Mouse (Mus musculus): ENCODE measurements around the gene Plpp3. TPM values are rescaled to one million over a fixed set of nuclear protein-coding genes. Genes with fewer than 3 reads are reported as not detected.

The Plpp3 gene
- polyA plus RNA-seq, 1 experiment from 2014 or later = 73.5 TPM

DNA sequence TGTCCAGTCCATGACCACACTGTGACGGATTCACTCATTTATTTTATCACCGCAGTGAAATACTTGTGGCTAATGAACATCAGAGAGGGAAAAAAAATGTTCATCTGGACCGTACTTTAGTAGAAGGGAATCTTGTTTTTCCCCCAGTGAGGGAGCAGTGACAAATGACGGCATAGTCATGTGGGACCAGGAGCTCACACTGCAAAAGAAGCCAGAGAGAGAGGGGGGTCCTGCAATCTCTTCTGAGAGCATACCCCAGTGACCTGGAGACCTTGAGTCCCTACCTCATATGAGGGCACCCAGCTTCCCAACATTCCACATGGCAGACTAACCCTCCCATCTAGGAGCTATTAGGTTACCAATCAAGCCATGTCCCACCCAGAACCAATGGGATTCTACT, 116.3 kb downstream of the Plpp3 start:
- H3K27me3 ChIP-seq (ENCODE audit: control insufficient read depth, insufficient read depth, low read length) = no peaks in the 10 kb centered on the region
- H3K4me1 ChIP-seq (ENCODE audit: control insufficient read depth, insufficient read depth, low read length) = no peaks in the 10 kb centered on the region
- H3K4me2 ChIP-seq (ENCODE audit: low read depth, low read length) = no peak overlapping the region
- no peak overlapping the region for H3K9ac ChIP-seq (replicated peaks; ENCODE audit: low read length)
- H3K36me3 ChIP-seq (replicated peaks; ENCODE audit: control insufficient read depth, insufficient read depth, low read depth, low read length) = no peaks in the 10 kb centered on the region
- no peak overlapping the region for H3K4me3 ChIP-seq (ENCODE audit: low read depth, low read length)
- ATAC-seq (replicated peaks; ENCODE audit: insufficient number of reproducible peaks, low FRiP score, low TSS enrichment, low read depth) (no peak), DNase-seq (ENCODE audit: low spot score) (no peak)
- no peaks in the 10 kb centered on the region for H3K9me3 ChIP-seq (replicated peaks; ENCODE audit: control insufficient read depth, low read length)
- H3K27ac ChIP-seq (replicated peaks; ENCODE audit: low read depth, low read length) = no peak overlapping the region
- 91% methylated on average over 4 of the region's 4 CpGs for WGBS

DNA sequence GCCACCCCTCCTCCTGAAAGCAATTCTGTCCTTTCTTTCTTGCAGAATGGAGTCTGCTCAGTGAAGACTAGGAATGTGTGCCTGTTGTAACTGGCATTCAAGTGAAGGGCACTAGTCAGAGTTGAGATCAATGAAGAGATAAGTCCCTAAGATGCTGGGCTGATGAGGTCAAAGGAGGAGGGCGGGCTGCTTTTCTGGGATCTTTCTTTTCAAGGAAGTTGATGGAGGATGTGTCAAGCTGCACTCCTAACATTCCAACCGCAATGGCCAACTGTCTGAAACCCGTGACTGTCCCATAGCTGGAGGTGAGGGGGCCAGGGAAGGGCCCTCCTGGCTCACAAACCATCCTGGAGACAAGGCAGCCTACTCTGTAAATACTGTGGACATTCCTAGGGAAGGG, 118.5 kb downstream of the Plpp3 start:
- Histone ChIP-seq H3K4me3 (ENCODE audit: low read depth, low read length) (no peak overlapping the region), H3K9me3 (replicated peaks; ENCODE audit: control insufficient read depth, low read length) (no peaks in the 10 kb centered on the region), H3K4me1 (ENCODE audit: control insufficient read depth, insufficient read depth, low read length) (no peaks in the 10 kb centered on the region), H3K9ac (replicated peaks; ENCODE audit: low read length) (no peak overlapping the region), H3K27me3 (ENCODE audit: control insufficient read depth, insufficient read depth, low read length) (no peaks in the 10 kb centered on the region), H3K4me2 (ENCODE audit: low read depth, low read length) (no peak overlapping the region), H3K36me3 (replicated peaks; ENCODE audit: control insufficient read depth, insufficient read depth, low read depth, low read length) (no peaks in the 10 kb centered on the region), H3K27ac (replicated peaks; ENCODE audit: low read depth, low read length) (no peak overlapping the region)
- 52% methylated on average over 3 of the region's 3 CpGs for WGBS
- no peak for ATAC-seq (replicated peaks; ENCODE audit: insufficient number of reproducible peaks, low FRiP score, low TSS enrichment, low read depth)
- DNase-seq (ENCODE audit: low spot score) = no peak

DNA sequence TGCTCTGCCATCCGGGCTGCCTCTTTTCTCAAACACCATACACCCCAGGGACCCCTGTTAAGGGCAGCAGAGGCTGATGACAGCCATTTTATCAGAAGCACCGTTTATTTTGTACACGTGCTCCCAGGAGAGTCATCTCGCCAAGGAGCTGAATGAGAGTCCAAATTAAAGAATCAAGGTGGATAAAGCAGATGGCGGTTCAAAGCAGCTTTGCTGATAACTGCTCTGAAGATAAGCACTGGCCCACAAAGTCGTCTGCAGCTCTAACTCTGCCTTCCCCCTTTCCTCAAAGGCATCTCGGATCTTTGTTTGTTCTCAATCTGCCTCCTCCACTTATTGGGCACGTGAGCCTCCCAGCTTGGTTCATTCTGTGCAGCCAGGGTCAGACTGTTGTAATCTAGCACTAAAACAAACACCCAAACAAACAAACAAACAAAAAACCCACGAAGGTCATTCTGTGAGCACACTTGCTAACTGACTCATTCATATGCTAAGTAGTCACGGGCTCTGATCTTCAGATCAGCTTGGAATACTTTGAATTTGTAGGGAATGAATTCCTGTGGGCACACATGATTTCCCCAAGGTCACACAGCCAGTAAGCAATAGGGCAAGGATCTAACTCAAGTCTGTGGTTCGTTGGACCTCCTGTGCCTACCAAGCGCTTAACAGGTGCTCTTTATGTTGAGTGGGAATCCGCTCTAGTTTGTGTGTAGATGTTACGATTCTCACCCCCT, 119.1 kb downstream of the Plpp3 start:
- Histone ChIP-seq H3K9me3 (replicated peaks; ENCODE audit: control insufficient read depth, low read length) (no peaks in the 10 kb centered on the region), H3K4me2 (ENCODE audit: low read depth, low read length) (no peak overlapping the region), H3K4me1 (ENCODE audit: control insufficient read depth, insufficient read depth, low read length) (no peaks in the 10 kb centered on the region), H3K9ac (replicated peaks; ENCODE audit: low read length) (no peak overlapping the region), H3K4me3 (ENCODE audit: low read depth, low read length) (no peak overlapping the region), H3K36me3 (replicated peaks; ENCODE audit: control insufficient read depth, insufficient read depth, low read depth, low read length) (no peaks in the 10 kb centered on the region), H3K27ac (replicated peaks; ENCODE audit: low read depth, low read length) (no peak overlapping the region), H3K27me3 (ENCODE audit: control insufficient read depth, insufficient read depth, low read length) (no peaks in the 10 kb centered on the region)
- WGBS = 52% methylated on average over 14 of the region's 14 CpGs
- ATAC-seq (replicated peaks; ENCODE audit: insufficient number of reproducible peaks, low FRiP score, low TSS enrichment, low read depth) = no peak
- no peak for DNase-seq (ENCODE audit: low spot score)

DNA sequence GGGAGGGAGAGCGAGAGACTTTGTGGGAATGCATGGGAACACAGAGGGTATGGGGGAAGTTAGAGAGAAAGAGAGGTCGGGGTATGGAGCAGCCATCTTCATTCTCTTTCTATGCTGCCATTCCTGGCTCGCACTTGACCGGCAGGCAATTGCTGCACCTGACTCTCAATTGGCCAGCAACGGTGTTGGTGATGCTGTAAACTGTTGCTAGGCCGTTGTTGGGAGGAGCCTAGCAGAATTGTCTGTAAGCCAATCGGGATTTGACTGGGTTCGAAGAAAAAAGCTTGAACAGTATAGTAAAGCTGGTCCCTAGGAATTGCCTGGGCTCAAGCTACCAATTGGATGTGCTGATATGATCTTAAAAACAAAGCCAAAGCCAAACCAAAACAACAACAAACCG, 121.0 kb downstream of the Plpp3 start:
- H3K4me1 ChIP-seq (ENCODE audit: control insufficient read depth, insufficient read depth, low read length) = no peaks in the 10 kb centered on the region; the same call in none of the 2 replicates
- no peak overlapping the region for H3K4me3 ChIP-seq (ENCODE audit: low read depth, low read length)
- ATAC-seq (replicated peaks; ENCODE audit: insufficient number of reproducible peaks, low FRiP score, low TSS enrichment, low read depth) (no peak), DNase-seq (ENCODE audit: low spot score) (no peak)
- H3K9me3 ChIP-seq (replicated peaks; ENCODE audit: control insufficient read depth, low read length) = no peaks in the 10 kb centered on the region
- H3K9ac ChIP-seq (replicated peaks; ENCODE audit: low read length) = no peak overlapping the region
- WGBS = 72% methylated on average over 9 of the region's 9 CpGs
- no peaks in the 10 kb centered on the region for H3K27me3 ChIP-seq (ENCODE audit: control insufficient read depth, insufficient read depth, low read length)
- no peak overlapping the region for H3K27ac ChIP-seq (replicated peaks; ENCODE audit: low read depth, low read length)
- no peaks in the 10 kb centered on the region for H3K36me3 ChIP-seq (replicated peaks; ENCODE audit: control insufficient read depth, insufficient read depth, low read depth, low read length)
- no peak overlapping the region for H3K4me2 ChIP-seq (ENCODE audit: low read depth, low read length)

DNA sequence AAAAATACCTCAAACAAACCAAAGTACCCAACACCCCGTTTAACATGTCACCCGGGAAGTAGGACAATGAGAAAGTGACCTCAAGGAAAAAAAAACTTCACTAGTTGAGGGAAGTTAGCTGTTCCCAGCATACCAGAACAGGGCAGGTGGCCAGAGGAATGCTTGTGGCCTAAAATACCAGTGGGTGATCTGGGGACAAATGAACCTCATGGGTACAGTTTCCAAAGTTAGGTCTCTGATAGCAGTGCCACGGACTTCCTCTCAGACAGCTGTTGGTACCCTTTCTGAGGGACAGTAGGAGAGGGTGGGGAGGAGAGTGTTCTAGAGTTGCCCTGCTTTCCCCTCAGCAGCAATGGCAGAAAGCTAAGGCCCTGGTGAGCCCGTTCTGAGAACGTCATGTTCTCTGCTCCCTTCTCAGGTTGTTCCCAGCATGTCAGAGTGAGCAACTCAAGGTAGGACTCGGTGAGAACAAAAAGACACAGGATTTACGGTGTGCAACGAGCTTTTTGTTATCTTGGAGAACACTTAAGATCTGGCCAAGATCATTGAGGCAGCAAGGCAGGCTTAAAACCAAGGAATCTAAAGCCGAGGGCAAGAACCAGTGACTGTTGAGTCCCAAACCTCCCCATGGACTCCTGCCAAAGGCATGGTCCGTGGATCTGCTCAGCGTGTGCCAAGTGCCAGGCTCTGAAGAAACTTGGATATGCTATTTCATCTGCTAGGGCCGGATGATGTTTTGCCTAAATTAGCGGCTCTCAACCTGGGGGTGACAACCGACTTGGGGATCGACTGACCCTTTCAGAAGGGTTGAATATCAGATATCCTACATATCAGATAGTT, 121.6 kb downstream of the Plpp3 start:
- Histone ChIP-seq H3K9ac (replicated peaks; ENCODE audit: low read length) (no peak overlapping the region), H3K9me3 (replicated peaks; ENCODE audit: control insufficient read depth, low read length) (no peaks in the 10 kb centered on the region), H3K4me1 (ENCODE audit: control insufficient read depth, insufficient read depth, low read length) (no peaks in the 10 kb centered on the region; the same call in none of the 2 replicates), H3K27ac (replicated peaks; ENCODE audit: low read depth, low read length) (no peak overlapping the region), H3K4me2 (ENCODE audit: low read depth, low read length) (no peak overlapping the region), H3K36me3 (replicated peaks; ENCODE audit: control insufficient read depth, insufficient read depth, low read depth, low read length) (no peaks in the 10 kb centered on the region), H3K27me3 (ENCODE audit: control insufficient read depth, insufficient read depth, low read length) (no peaks in the 10 kb centered on the region), H3K4me3 (ENCODE audit: low read depth, low read length) (no peak overlapping the region)
- DNase-seq (ENCODE audit: low spot score) (no peak), ATAC-seq (replicated peaks; ENCODE audit: insufficient number of reproducible peaks, low FRiP score, low TSS enrichment, low read depth) (no peak)
- 88% methylated on average over 15 of the region's 15 CpGs for WGBS

DNA sequence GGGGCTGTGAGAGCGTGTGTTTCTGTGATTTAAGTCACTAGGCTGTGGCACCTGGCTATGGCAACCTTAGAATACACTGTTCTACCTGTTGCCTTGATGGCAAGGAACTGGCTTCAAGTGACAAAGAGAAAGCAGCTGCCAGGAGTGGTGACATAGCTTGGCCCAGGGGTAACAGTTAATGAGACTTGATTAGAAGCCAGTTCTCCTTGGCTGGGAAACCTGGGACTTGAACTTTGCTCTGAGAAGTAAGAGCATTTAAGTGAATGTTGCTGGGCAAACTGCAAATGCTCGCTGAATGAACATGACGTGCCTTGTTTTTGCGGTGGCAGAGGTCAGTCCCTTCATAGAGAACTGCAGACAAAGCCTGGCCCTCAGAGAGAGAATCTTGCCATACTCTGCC, 122.7 kb downstream of the Plpp3 start:
- Histone ChIP-seq H3K9me3 (replicated peaks; ENCODE audit: control insufficient read depth, low read length) (no peaks in the 10 kb centered on the region), H3K27me3 (ENCODE audit: control insufficient read depth, insufficient read depth, low read length) (no peaks in the 10 kb centered on the region), H3K4me3 (ENCODE audit: low read depth, low read length) (no peak overlapping the region), H3K4me1 (ENCODE audit: control insufficient read depth, insufficient read depth, low read length) (no peaks in the 10 kb centered on the region; the same call in none of the 2 replicates), H3K27ac (replicated peaks; ENCODE audit: low read depth, low read length) (no peak overlapping the region), H3K36me3 (replicated peaks; ENCODE audit: control insufficient read depth, insufficient read depth, low read depth, low read length) (no peaks in the 10 kb centered on the region), H3K9ac (replicated peaks; ENCODE audit: low read length) (no peak overlapping the region), H3K4me2 (ENCODE audit: low read depth, low read length) (no peak overlapping the region)
- DNase-seq (ENCODE audit: low spot score) (no peak), ATAC-seq (replicated peaks; ENCODE audit: insufficient number of reproducible peaks, low FRiP score, low TSS enrichment, low read depth) (no peak)
- WGBS = 79% methylated on average over 4 of the region's 4 CpGs

DNA sequence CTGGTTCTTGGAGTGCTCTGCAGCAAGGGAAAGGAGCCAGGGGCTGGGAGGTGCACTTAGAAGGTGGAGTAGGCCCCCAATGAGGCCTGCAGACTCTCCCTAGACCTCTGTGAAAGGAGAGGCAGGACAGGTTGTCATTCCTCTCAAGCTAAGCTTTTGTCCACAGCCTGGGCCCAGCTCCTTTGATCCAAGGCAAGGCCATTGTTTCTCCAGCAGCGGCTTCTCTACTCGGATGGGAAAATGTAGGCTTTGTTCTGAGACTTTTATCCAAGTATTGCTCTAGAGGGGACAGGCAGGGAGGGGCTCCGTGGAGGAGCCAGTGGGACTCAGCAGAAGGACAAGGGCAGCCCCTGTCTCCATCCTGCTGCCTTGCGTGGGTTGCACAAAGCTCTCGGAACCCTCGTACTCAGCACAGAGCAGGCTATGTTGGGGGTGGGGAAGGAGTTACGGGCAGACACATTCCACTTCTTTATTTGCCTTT, 124.6 kb downstream of the Plpp3 start:
- 27% methylated on average over 7 of the region's 7 CpGs for WGBS
- no peak overlapping the region for H3K9ac ChIP-seq (replicated peaks; ENCODE audit: low read length)
- H3K4me1 ChIP-seq (ENCODE audit: control insufficient read depth, insufficient read depth, low read length) = no peaks in the 10 kb centered on the region; the same call in none of the 2 replicates
- peak; percentile 59; the same call in 1 of the 2 replicates for ATAC-seq (replicated peaks; ENCODE audit: insufficient number of reproducible peaks, low FRiP score, low TSS enrichment, low read depth)
- no peaks in the 10 kb centered on the region for H3K27me3 ChIP-seq (ENCODE audit: control insufficient read depth, insufficient read depth, low read length)
- no peaks in the 10 kb centered on the region for H3K36me3 ChIP-seq (replicated peaks; ENCODE audit: control insufficient read depth, insufficient read depth, low read depth, low read length)
- no peak overlapping the region for H3K27ac ChIP-seq (replicated peaks; ENCODE audit: low read depth, low read length)
- no peak overlapping the region for H3K4me2 ChIP-seq (ENCODE audit: low read depth, low read length)
- H3K9me3 ChIP-seq (replicated peaks; ENCODE audit: control insufficient read depth, low read length) = no peaks in the 10 kb centered on the region
- H3K4me3 ChIP-seq (ENCODE audit: low read depth, low read length) = no peak overlapping the region
- DNase-seq (ENCODE audit: low spot score) = peak; percentile 31

Measured in embryonic facial prominence, embryonic 11.5 days (tissue).